Mouse (Mus musculus): ENCODE measurements at regions not wholly inside any gene's neighbourhood (a gene's known extent, or its start where the extent isn't known, plus 50 kb on each side); places are given as distances from the start of the nearest gene placed in this dataset.
A peak's percentile ranks its signal among the peaks of the same experiment; 100 is the strongest.

- no peak for DNase-seq (ENCODE audit: low spot score in 2 of 2)
Measured at GRCm38 (mm10) chr15:16404077-16404476, 324.5 kb upstream of the Cdh9 start.

- DNase-seq (ENCODE audit: low spot score in 2 of 2) = no peak
Measured at GRCm38 (mm10) chr15:16406203-16406602, 322.4 kb upstream of the Cdh9 start.

- no peak for DNase-seq (ENCODE audit: low spot score in 2 of 2)
Measured at GRCm38 (mm10) chr15:16411686-16412085, 316.9 kb upstream of the Cdh9 start.

- DNase-seq (ENCODE audit: low spot score in 2 of 2) = no peak
Measured at GRCm38 (mm10) chr15:16417719-16418118, 310.8 kb upstream of the Cdh9 start.

- DNase-seq (ENCODE audit: low spot score in 2 of 2) = no peak
Measured at GRCm38 (mm10) chr15:16423019-16423418, 305.5 kb upstream of the Cdh9 start.

- no peak for DNase-seq (ENCODE audit: low spot score in 2 of 2)
Measured at GRCm38 (mm10) chr15:16446631-16447030, 281.9 kb upstream of the Cdh9 start.

GRCm38 (mm10) chr15:16491238-16491637 lies 237.3 kb upstream of the Cdh9 start:
- DNase-seq (ENCODE audit: low spot score in 2 of 2) = peak; percentile 3 to 61

GRCm38 (mm10) chr15:16492871-16493270 lies 235.7 kb upstream of the Cdh9 start:
- DNase-seq (ENCODE audit: low spot score in 2 of 2) = no peak

GRCm38 (mm10) chr15:16520556-16520955 lies 208.0 kb upstream of the Cdh9 start:
- DNase-seq (ENCODE audit: low spot score in 2 of 2) = peak; percentile 46 to 89

- no peak for DNase-seq (ENCODE audit: low spot score in 2 of 2)
Measured at GRCm38 (mm10) chr15:16532587-16532986, 196.0 kb upstream of the Cdh9 start.

GRCm38 (mm10) chr15:16541226-16541625 lies 187.3 kb upstream of the Cdh9 start:
- DNase-seq (ENCODE audit: low spot score in 2 of 2) = no peak

- no peak for DNase-seq (ENCODE audit: low spot score in 2 of 2)
Measured at GRCm38 (mm10) chr15:16555173-16555572, 173.4 kb upstream of the Cdh9 start.

GRCm38 (mm10) chr15:16556338-16556737 lies 172.2 kb upstream of the Cdh9 start:
- no peak for DNase-seq (ENCODE audit: low spot score in 2 of 2)

- no peak for DNase-seq (ENCODE audit: low spot score in 2 of 2)
Measured at GRCm38 (mm10) chr15:16566155-16566732, 162.3 kb upstream of the Cdh9 start.

- DNase-seq (ENCODE audit: low spot score in 2 of 2) = no peak
Measured at GRCm38 (mm10) chr15:16566799-16567198, 161.8 kb upstream of the Cdh9 start.

GRCm38 (mm10) chr15:16616812-16617211 lies 111.7 kb upstream of the Cdh9 start:
- DNase-seq (ENCODE audit: low spot score in 2 of 2) = no peak

- DNase-seq (ENCODE audit: low spot score in 2 of 2) = no peak
Measured at GRCm38 (mm10) chr15:16629341-16630121, 99.0 kb upstream of the Cdh9 start.

GRCm38 (mm10) chr15:16639631-16640030 lies 88.9 kb upstream of the Cdh9 start:
- no peak for DNase-seq (ENCODE audit: low spot score in 2 of 2)

- DNase-seq (ENCODE audit: low spot score in 2 of 2) = peak in 1 of 2 experiments; percentile 1
Measured at GRCm38 (mm10) chr15:16652934-16653669, 75.5 kb upstream of the Cdh9 start.

- no peak for DNase-seq (ENCODE audit: low spot score in 2 of 2)
Measured at GRCm38 (mm10) chr15:16653690-16654089, 74.9 kb upstream of the Cdh9 start.

GRCm38 (mm10) chr15:16661226-16661625 lies 67.3 kb upstream of the Cdh9 start:
- no peak for DNase-seq (ENCODE audit: low spot score in 2 of 2)
